Mouse (Mus musculus) bone marrow macrophage, adult 2 months (primary cell): ENCODE measurements around the gene Ppp1r9a.

Experiments used
- CTCF ChIP-seq: IDR thresholded peaks from 2 replicates; pipeline ENCODE4 v1.5.1; 2012; ENCODE audit warnings: low read depth, mild to moderate bottlenecking, low read length, moderate library complexity
- POLR2A ChIP-seq: IDR thresholded peaks from 2 replicates; pipeline ENCODE4 v1.6.1; 2012; ENCODE audit warnings: mild to moderate bottlenecking, low read depth, low read length, borderline replicate concordance

DNA sequence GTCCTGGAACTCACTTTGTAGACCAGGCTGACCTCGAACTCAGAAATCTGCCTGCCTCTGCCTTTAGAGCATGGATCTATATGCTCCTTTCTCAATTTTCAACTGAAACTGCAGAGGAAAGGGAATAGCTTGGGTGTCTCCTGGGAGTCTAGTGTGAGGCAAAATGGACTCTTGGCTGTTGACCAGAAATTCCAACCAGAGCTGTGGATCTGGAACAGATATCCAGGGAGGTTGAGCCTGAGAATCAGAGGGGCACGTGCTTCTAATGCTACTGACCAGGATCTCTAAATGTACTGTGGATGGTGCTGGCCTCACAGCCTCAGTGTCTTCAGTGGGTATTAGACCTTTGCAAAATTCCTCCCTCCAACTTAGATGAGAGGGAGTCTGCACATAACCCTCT lies 247.2 kb downstream of the Ppp1r9a start:
- no peak for TF ChIP-seq POLR2A
- TF ChIP-seq CTCF = no peak
